In the genomic region with DNA sequence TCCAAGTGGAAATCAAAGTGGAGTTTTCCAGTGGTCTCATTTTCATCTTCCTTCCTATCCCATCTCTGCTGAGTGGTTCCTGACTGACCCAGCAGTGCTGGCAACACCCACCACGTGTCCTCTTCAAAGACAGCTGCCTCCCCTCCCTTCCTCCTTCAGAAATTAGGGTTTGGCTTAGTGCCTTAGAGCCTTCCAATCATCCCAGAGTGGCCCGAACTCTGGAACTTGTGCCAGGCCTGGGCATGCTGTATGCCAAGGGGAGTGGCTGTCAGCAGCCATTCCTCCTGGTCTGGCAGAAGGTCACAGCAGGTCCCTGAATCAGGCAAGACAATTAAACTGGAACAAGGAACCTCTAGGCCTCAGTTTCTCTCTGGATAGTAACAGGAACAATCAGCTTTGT, we compare ENCODE assay signal across 10 mouse cellular contexts. TPM values are rescaled to one million over a fixed set of nuclear protein-coding genes. Genes with fewer than 3 reads are reported as not detected.
A peak's percentile ranks its signal among the peaks of the same experiment; 100 is the strongest.
DNase-seq lines count a peak whose midpoint lies in the region; ATAC-seq and TF ChIP-seq lines count a peak whose summit lies in the region.
"Had no signal": no experiment of that assay in that cellular context is flagged by ENCODE, and none has a peak within 500 bp of the region (broad histone marks: within the 10 kb centered on the region; RNA-seq: fewer than 3 reads in every experiment).

No protein-coding gene starts in this region.

- intact Hi-C loops in heart, postnatal 10 days (cut with DNase I): no loop called here

- no peak overlapping the region for H3K27ac ChIP-seq in forebrain, embryonic 14.5 days (ENCODE audit: low read depth, low read length)
- H3K27ac ChIP-seq in forebrain, embryonic 10.5 days: no peak overlapping the region
- H3K27ac ChIP-seq in midbrain, postnatal 0 days (ENCODE audit: low read depth, low read length): no peak overlapping the region
- no peak overlapping the region for H3K27ac ChIP-seq in midbrain, embryonic 16.5 days (ENCODE audit: low read length)

- peaks cover 16% of the 10 kb centered on the region for H3K27me3 ChIP-seq in forebrain, embryonic 14.5 days (replicated peaks; ENCODE audit: control insufficient read depth, insufficient read depth, low read length)
- peaks cover 74% of the 10 kb centered on the region for H3K27me3 ChIP-seq in forebrain, embryonic 10.5 days (ENCODE audit: poor library complexity, severe bottlenecking)
- H3K27me3 ChIP-seq in midbrain, postnatal 0 days (ENCODE audit: insufficient read depth, low read length): peaks cover 15% of the 10 kb centered on the region
- H3K27me3 ChIP-seq in midbrain, embryonic 16.5 days (ENCODE audit: control insufficient read depth, insufficient read depth, low read depth, low read length): peaks cover 17% of the 10 kb centered on the region

- no peak for ATAC-seq in forebrain, embryonic 14.5 days
- ATAC-seq in midbrain, postnatal 0 days (ENCODE audit: low FRiP score): no peak; the same call in 1 of the 2 replicates
- ATAC-seq in midbrain, embryonic 16.5 days: no peak
- no peak for ATAC-seq in erythroblast, adult 5-6 weeks (replicated peaks; ENCODE audit: low FRiP score, poor library complexity, severe bottlenecking)

- no peaks in the 10 kb centered on the region for H3K36me3 ChIP-seq in forebrain, embryonic 14.5 days (ENCODE audit: control insufficient read depth, insufficient read depth, low read length)
- no peaks in the 10 kb centered on the region for H3K36me3 ChIP-seq in forebrain, embryonic 10.5 days (replicated peaks)
- H3K36me3 ChIP-seq in midbrain, postnatal 0 days (ENCODE audit: insufficient read depth, low read length): no peaks in the 10 kb centered on the region
- H3K36me3 ChIP-seq in midbrain, embryonic 16.5 days (ENCODE audit: control insufficient read depth, insufficient read depth, low read length): no peaks in the 10 kb centered on the region

- H3K4me3 ChIP-seq in forebrain, embryonic 14.5 days (ENCODE audit: low read depth, low read length): no peak overlapping the region
- no peak overlapping the region for H3K4me3 ChIP-seq in forebrain, embryonic 10.5 days
- no peak overlapping the region for H3K4me3 ChIP-seq in midbrain, postnatal 0 days (ENCODE audit: low read depth, low read length)
- no peak overlapping the region for H3K4me3 ChIP-seq in midbrain, embryonic 16.5 days (ENCODE audit: low read depth, low read length)

- 18% methylated on average over 2 of the region's 2 CpGs for WGBS in forebrain, embryonic 14.5 days
- 38% methylated on average over 2 of the region's 2 CpGs for WGBS in forebrain, embryonic 10.5 days
- WGBS in midbrain, postnatal 0 days: 29% methylated on average over 2 of the region's 2 CpGs
- 26% methylated on average over 2 of the region's 2 CpGs for WGBS in midbrain, embryonic 16.5 days

- peaks cover 8% of the 10 kb centered on the region; the same call in 1 of the 2 replicates for H3K4me1 ChIP-seq in forebrain, embryonic 14.5 days (ENCODE audit: control insufficient read depth, insufficient read depth, low read length)
- H3K4me1 ChIP-seq in forebrain, embryonic 10.5 days: peaks cover 16% of the 10 kb centered on the region
- no peaks in the 10 kb centered on the region; the same call in 1 of the 2 replicates for H3K4me1 ChIP-seq in midbrain, postnatal 0 days (ENCODE audit: insufficient read depth, low read length)
- H3K4me1 ChIP-seq in midbrain, embryonic 16.5 days (ENCODE audit: control insufficient read depth, insufficient read depth, low read length): peaks cover 9% of the 10 kb centered on the region; the same call in 1 of the 2 replicates

- no peak overlapping the region for H3K9ac ChIP-seq in forebrain, embryonic 14.5 days (ENCODE audit: low read length)
- H3K9ac ChIP-seq in midbrain, postnatal 0 days (replicated peaks; ENCODE audit: low read length, poor library complexity, severe bottlenecking): no peak overlapping the region
- no peak overlapping the region for H3K9ac ChIP-seq in midbrain, embryonic 16.5 days (ENCODE audit: low read depth, low read length)

- no peak overlapping the region for H3K4me2 ChIP-seq in forebrain, embryonic 14.5 days (ENCODE audit: low read length)
- H3K4me2 ChIP-seq in midbrain, postnatal 0 days (ENCODE audit: low read depth, low read length, poor library complexity, severe bottlenecking): no peak overlapping the region
- no peak overlapping the region for H3K4me2 ChIP-seq in midbrain, embryonic 16.5 days (ENCODE audit: low read length)

- DNase-seq in forebrain, embryonic 14.5 days (ENCODE audit: low spot score): peak; percentile 59
- DNase-seq in forebrain, embryonic 10.5 days (ENCODE audit: extremely low spot score, low spot score): no peak
- peak; percentile 86 for DNase-seq in midbrain, postnatal 0 days (ENCODE audit: low spot score)
- peak; percentile 77 to 81 for DNase-seq in heart, postnatal 10 days
- DNase-seq in lung, postnatal 4 days: peak; percentile 47 to 79
- DNase-seq in thymus, postnatal 10 days (ENCODE audit: low spot score in 2 of 2): no peak

- no peak for TF ChIP-seq CTCF in midbrain, postnatal 0 days (IDR thresholded peaks at IDR 0.05)

- no peaks in the 10 kb centered on the region for H3K9me3 ChIP-seq in forebrain, embryonic 14.5 days (replicated peaks; ENCODE audit: control insufficient read depth, low read length)
- no peaks in the 10 kb centered on the region for H3K9me3 ChIP-seq in forebrain, embryonic 10.5 days
- H3K9me3 ChIP-seq in midbrain, postnatal 0 days (ENCODE audit: low read length): no peaks in the 10 kb centered on the region
- no peaks in the 10 kb centered on the region for H3K9me3 ChIP-seq in midbrain, embryonic 16.5 days (replicated peaks; ENCODE audit: control insufficient read depth, low read length, poor library complexity, severe bottlenecking)

RNA-seq across cellular contexts. Expression of a gene that starts 3.1 kb away (rescaled TPM):
- polyA plus RNA-seq in forebrain, embryonic 14.5 days (2014; fragmentation: Nextera tagmentation; extraction: Ambion mirVana): 1.8 and 2.2 TPM in 2 replicates
- 0.70 and 1.1 TPM in 2 replicates for polyA plus RNA-seq in forebrain, embryonic 10.5 days (2016; fragmentation: Nextera tagmentation; extraction: Ambion mirVana)
- total RNA-seq in midbrain, postnatal 0 days (2014; rRNA removed): 5.4 and 5.5 TPM in 2 replicates
- 1.2 and 1.4 TPM in 2 replicates for polyA plus RNA-seq in midbrain, postnatal 0 days (2015; fragmentation: Nextera tagmentation; extraction: Ambion mirVana)
- polyA plus RNA-seq in midbrain, embryonic 16.5 days (2015; fragmentation: Nextera tagmentation; extraction: Ambion mirVana): 2.6 and 2.7 TPM in 2 replicates
- total RNA-seq in heart, postnatal 10 days (2021): 1 to 10 TPM; 7.4 to 8.4 TPM
- 0.63 TPM in 1 of 2 replicates, not detected in the other for total RNA-seq in erythroblast, adult 5-6 weeks (2015; ENCODE audit: low replicate concordance)
- 0.42 and 1.7 TPM in 2 replicates for total RNA-seq in erythroblast, adult 5-6 weeks (2017; ENCODE audit: low replicate concordance)

RNA-seq across cellular contexts. Expression of a gene that starts 6.9 kb away (rescaled TPM):
- polyA plus RNA-seq in forebrain, embryonic 14.5 days (2014; fragmentation: Nextera tagmentation; extraction: Ambion mirVana): 8.1 and 10.2 TPM in 2 replicates
- 14.2 and 14.6 TPM in 2 replicates for polyA plus RNA-seq in forebrain, embryonic 10.5 days (2016; fragmentation: Nextera tagmentation; extraction: Ambion mirVana)
- 18.2 and 30.6 TPM in 2 replicates for total RNA-seq in midbrain, postnatal 0 days (2014; rRNA removed)
- polyA plus RNA-seq in midbrain, postnatal 0 days (2015; fragmentation: Nextera tagmentation; extraction: Ambion mirVana): 6.5 and 9.6 TPM in 2 replicates
- 10.9 and 13.0 TPM in 2 replicates for polyA plus RNA-seq in midbrain, embryonic 16.5 days (2015; fragmentation: Nextera tagmentation; extraction: Ambion mirVana)
- total RNA-seq in heart, postnatal 10 days (2021): 10 to 100 TPM; 39.8 to 46.3 TPM
- 20.9 and 35.2 TPM in 2 replicates for total RNA-seq in erythroblast, adult 5-6 weeks (2015; ENCODE audit: low replicate concordance)
- total RNA-seq in erythroblast, adult 5-6 weeks (2017; ENCODE audit: low replicate concordance): 24.5 and 33.2 TPM in 2 replicates

RNA-seq across cellular contexts. Expression of a gene that starts 28.5 kb away (rescaled TPM):
- 0.36 TPM in 1 of 2 replicates, not detected in the other for polyA plus RNA-seq in forebrain, embryonic 14.5 days (2014; fragmentation: Nextera tagmentation; extraction: Ambion mirVana)
- 0.25 and 0.36 TPM in 2 replicates for polyA plus RNA-seq in forebrain, embryonic 10.5 days (2016; fragmentation: Nextera tagmentation; extraction: Ambion mirVana)
- total RNA-seq in midbrain, postnatal 0 days (2014; rRNA removed): not detected in 2 replicates
- polyA plus RNA-seq in midbrain, postnatal 0 days (2015; fragmentation: Nextera tagmentation; extraction: Ambion mirVana): 0.57 and 0.79 TPM in 2 replicates
- 0.57 and 0.64 TPM in 2 replicates for polyA plus RNA-seq in midbrain, embryonic 16.5 days (2015; fragmentation: Nextera tagmentation; extraction: Ambion mirVana)
- not detected for total RNA-seq in heart, postnatal 10 days (2021)
- 3.8 and 8.2 TPM in 2 replicates for total RNA-seq in erythroblast, adult 5-6 weeks (2015; ENCODE audit: low replicate concordance)
- 8.9 and 24.8 TPM in 2 replicates for total RNA-seq in erythroblast, adult 5-6 weeks (2017; ENCODE audit: low replicate concordance)

RNA-seq across cellular contexts. Expression of a gene that starts 36.7 kb away (rescaled TPM):
- polyA plus RNA-seq in forebrain, embryonic 14.5 days (2014; fragmentation: Nextera tagmentation; extraction: Ambion mirVana): 0.32 and 0.38 TPM in 2 replicates
- polyA plus RNA-seq in forebrain, embryonic 10.5 days (2016; fragmentation: Nextera tagmentation; extraction: Ambion mirVana): 0.07 TPM in 1 of 2 replicates, not detected in the other
- total RNA-seq in midbrain, postnatal 0 days (2014; rRNA removed): 0.44 and 0.85 TPM in 2 replicates
- polyA plus RNA-seq in midbrain, postnatal 0 days (2015; fragmentation: Nextera tagmentation; extraction: Ambion mirVana): 0.52 and 0.67 TPM in 2 replicates
- 0.44 and 0.61 TPM in 2 replicates for polyA plus RNA-seq in midbrain, embryonic 16.5 days (2015; fragmentation: Nextera tagmentation; extraction: Ambion mirVana)
- not detected for total RNA-seq in heart, postnatal 10 days (2021)
- total RNA-seq in erythroblast, adult 5-6 weeks (2015; ENCODE audit: low replicate concordance): not detected in 2 replicates
- total RNA-seq in erythroblast, adult 5-6 weeks (2017; ENCODE audit: low replicate concordance): not detected in 2 replicates
- polyA plus RNA-seq: kidney, postnatal 0 days had no signal

RNA-seq across cellular contexts. Expression of a gene that starts 56.0 kb away (rescaled TPM):
- polyA plus RNA-seq in forebrain, embryonic 14.5 days (2014; fragmentation: Nextera tagmentation; extraction: Ambion mirVana): not detected in 2 replicates
- not detected in 2 replicates for polyA plus RNA-seq in forebrain, embryonic 10.5 days (2016; fragmentation: Nextera tagmentation; extraction: Ambion mirVana)
- total RNA-seq in midbrain, postnatal 0 days (2014; rRNA removed): not detected in 2 replicates
- not detected in 2 replicates for polyA plus RNA-seq in midbrain, postnatal 0 days (2015; fragmentation: Nextera tagmentation; extraction: Ambion mirVana)
- polyA plus RNA-seq in midbrain, embryonic 16.5 days (2015; fragmentation: Nextera tagmentation; extraction: Ambion mirVana): not detected in 2 replicates
- total RNA-seq in heart, postnatal 10 days (2021): not detected
- total RNA-seq in erythroblast, adult 5-6 weeks (2015; ENCODE audit: low replicate concordance): not detected in 2 replicates
- not detected in 2 replicates for total RNA-seq in erythroblast, adult 5-6 weeks (2017; ENCODE audit: low replicate concordance)
- polyA plus RNA-seq: kidney, postnatal 0 days; neural tube, embryonic 11.5 days had no signal

Comparison
In these comparisons a context has a peak if more than half of its experiments do, and no peak if none do; other contexts are left out.
1. DNase-seq: peak in forebrain, embryonic 14.5 days (single experiment), midbrain, postnatal 0 days (single experiment), heart, postnatal 10 days (2 of 2) and lung, postnatal 4 days (2 of 2); none in forebrain, embryonic 10.5 days (single experiment) and thymus, postnatal 10 days (0 of 2).